Mouse (Mus musculus): ENCODE data around the gene Slc15a4. TPM values are rescaled to one million over a fixed set of nuclear protein-coding genes. Genes with fewer than 3 reads are reported as not detected.

The Slc15a4 gene
- polyA plus RNA-seq, 1 experiment from 2014 or later = 20.6 TPM

- no peak overlapping the region for H3K4me2 ChIP-seq
- no peaks in the 10 kb centered on the region for H3K4me1 ChIP-seq
- no peaks in the 10 kb centered on the region for H3K9me3 ChIP-seq
- no peak overlapping the region for H3K4me3 ChIP-seq (replicated peaks)
- ATAC-seq (ENCODE audit: insufficient read depth, low FRiP score, low read depth) = no peak
- WGBS = 74% methylated on average over 5 of the region's 5 CpGs
- no peaks in the 10 kb centered on the region for H3K27me3 ChIP-seq (replicated peaks)
- H3K9ac ChIP-seq = no peak overlapping the region
- peaks cover 34% of the 10 kb centered on the region for H3K36me3 ChIP-seq
- no peak overlapping the region for H3K27ac ChIP-seq
Observed at GRCm38 (mm10) chr5:127592406-127592805, 40.3 kb downstream of the Slc15a4 start.

GRCm38 (mm10) chr5:127587854-127588253 lies 44.8 kb downstream of the Slc15a4 start:
- H3K9me3 ChIP-seq = no peaks in the 10 kb centered on the region
- H3K9ac ChIP-seq = no peak overlapping the region
- H3K36me3 ChIP-seq = no peaks in the 10 kb centered on the region
- H3K27me3 ChIP-seq (replicated peaks) = no peaks in the 10 kb centered on the region
- no peaks in the 10 kb centered on the region for H3K4me1 ChIP-seq
- no peak overlapping the region for H3K27ac ChIP-seq
- no peak overlapping the region for H3K4me3 ChIP-seq (replicated peaks)
- no peak for ATAC-seq (ENCODE audit: insufficient read depth, low FRiP score, low read depth)
- H3K4me2 ChIP-seq = no peak overlapping the region
- 66% methylated on average over 6 of the region's 6 CpGs for WGBS

GRCm38 (mm10) chr5:127583658-127584057 lies 49.0 kb downstream of the Slc15a4 start:
- H3K27ac ChIP-seq = no peak overlapping the region
- no peaks in the 10 kb centered on the region for H3K36me3 ChIP-seq
- no peaks in the 10 kb centered on the region for H3K27me3 ChIP-seq (replicated peaks)
- 82% methylated on average over 8 of the region's 8 CpGs for WGBS
- no peaks in the 10 kb centered on the region for H3K4me1 ChIP-seq
- H3K9ac ChIP-seq = no peak overlapping the region
- H3K4me2 ChIP-seq = no peak overlapping the region
- no peak overlapping the region for H3K4me3 ChIP-seq (replicated peaks)
- H3K9me3 ChIP-seq = no peaks in the 10 kb centered on the region
- no peak for ATAC-seq (ENCODE audit: insufficient read depth, low FRiP score, low read depth)

- no peaks in the 10 kb centered on the region for H3K4me1 ChIP-seq
Observed at GRCm38 (mm10) chr5:127577419-127577818, 55.3 kb downstream of the Slc15a4 start.

DNA sequence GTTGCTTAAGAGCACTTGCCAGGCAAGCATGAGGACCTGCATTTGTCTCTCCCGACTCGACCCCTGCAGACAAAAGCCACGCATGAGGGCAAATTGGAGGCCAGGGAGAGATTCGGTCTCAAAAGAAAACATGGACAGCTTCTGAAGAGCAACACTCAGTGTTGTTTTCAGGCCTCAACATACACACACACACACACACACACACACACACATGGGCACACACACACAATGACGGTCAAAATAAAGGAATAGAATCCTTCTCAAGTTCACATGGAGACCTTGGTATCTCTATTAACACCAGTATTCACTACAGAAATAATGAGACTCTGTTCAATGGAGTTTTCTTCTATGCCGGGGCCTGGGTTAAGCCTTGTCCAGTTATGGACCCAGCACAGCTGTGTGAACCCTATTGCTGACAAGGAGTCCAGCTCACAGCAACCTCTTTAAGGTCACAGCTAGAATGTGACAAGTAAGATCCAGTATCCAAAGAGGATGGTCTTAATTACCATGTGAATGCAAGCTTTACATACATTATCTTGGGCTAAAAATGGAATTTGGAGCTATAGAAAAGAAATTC lies 65.4 kb downstream of the Slc15a4 start:
- Histone ChIP-seq H3K36me3 (no peaks in the 10 kb centered on the region), H3K27ac (no peak overlapping the region), H3K9ac (no peak overlapping the region), H3K4me1 (no peaks in the 10 kb centered on the region), H3K4me3 (replicated peaks) (no peak overlapping the region), H3K4me2 (no peak overlapping the region), H3K9me3 (no peaks in the 10 kb centered on the region), H3K27me3 (replicated peaks) (no peaks in the 10 kb centered on the region)
- WGBS = 83% methylated on average over 6 of the region's 6 CpGs
- no peak for ATAC-seq (ENCODE audit: insufficient read depth, low FRiP score, low read depth)

More at GRCm38 (mm10) chr5:127577419-127577818, 55.3 kb downstream of the Slc15a4 start:
- H3K27ac ChIP-seq = no peak overlapping the region
- no peaks in the 10 kb centered on the region for H3K9me3 ChIP-seq
- H3K9ac ChIP-seq = no peak overlapping the region
- no peaks in the 10 kb centered on the region for H3K36me3 ChIP-seq
- no peak overlapping the region for H3K4me2 ChIP-seq
- no peak overlapping the region for H3K4me3 ChIP-seq (replicated peaks)
- WGBS = 53% methylated on average over 8 of the region's 8 CpGs
- no peak for ATAC-seq (ENCODE audit: insufficient read depth, low FRiP score, low read depth)
- H3K27me3 ChIP-seq (replicated peaks) = no peaks in the 10 kb centered on the region

GRCm38 (mm10) chr5:127561086-127561485 lies 71.6 kb downstream of the Slc15a4 start:
- H3K36me3 ChIP-seq = no peaks in the 10 kb centered on the region
- H3K27me3 ChIP-seq (replicated peaks) = no peaks in the 10 kb centered on the region
- no peak for ATAC-seq (ENCODE audit: insufficient read depth, low FRiP score, low read depth)
- H3K9me3 ChIP-seq = no peaks in the 10 kb centered on the region
- no peak overlapping the region for H3K27ac ChIP-seq
- H3K4me3 ChIP-seq (replicated peaks) = no peak overlapping the region
- 85% methylated on average over 3 of the region's 3 CpGs for WGBS
- H3K4me1 ChIP-seq = no peaks in the 10 kb centered on the region
- H3K9ac ChIP-seq = no peak overlapping the region
- H3K4me2 ChIP-seq = no peak overlapping the region

DNA sequence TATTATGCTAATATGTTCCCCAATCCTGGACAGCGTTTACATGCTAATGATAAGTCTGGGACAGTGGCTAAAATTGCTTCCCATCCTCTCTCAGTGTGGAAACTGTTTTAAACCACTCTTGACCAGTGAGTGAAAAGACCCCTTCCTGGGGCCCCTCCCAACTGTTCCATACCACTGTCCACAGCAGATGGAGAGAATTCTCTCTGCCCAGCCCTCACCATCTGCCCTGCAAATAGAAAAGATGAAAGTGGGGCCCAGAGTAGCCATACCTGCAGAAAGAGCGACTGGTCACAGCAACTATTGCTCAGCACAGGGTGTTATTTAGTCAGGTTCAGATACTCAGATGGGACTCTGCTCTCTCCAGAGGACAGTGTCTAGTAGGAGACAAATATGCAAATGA lies 84.6 kb downstream of the Slc15a4 start:
- no peak overlapping the region for H3K27ac ChIP-seq
- H3K9me3 ChIP-seq = no peaks in the 10 kb centered on the region
- H3K4me3 ChIP-seq (replicated peaks) = no peak overlapping the region
- ATAC-seq (ENCODE audit: insufficient read depth, low FRiP score, low read depth) = no peak
- H3K9ac ChIP-seq = no peak overlapping the region
- H3K4me2 ChIP-seq = no peak overlapping the region
- 73% methylated on average over 2 of the region's 2 CpGs for WGBS
- no peaks in the 10 kb centered on the region for H3K36me3 ChIP-seq
- no peaks in the 10 kb centered on the region for H3K4me1 ChIP-seq
- H3K27me3 ChIP-seq (replicated peaks) = no peaks in the 10 kb centered on the region

- Histone ChIP-seq H3K36me3 (no peaks in the 10 kb centered on the region), H3K27ac (no peak overlapping the region), H3K4me3 (replicated peaks) (no peak overlapping the region), H3K9me3 (no peaks in the 10 kb centered on the region), H3K4me1 (no peaks in the 10 kb centered on the region), H3K27me3 (replicated peaks) (no peaks in the 10 kb centered on the region), H3K4me2 (no peak overlapping the region), H3K9ac (no peak overlapping the region)
- 87% methylated on average over 5 of the region's 5 CpGs for WGBS
- ATAC-seq (ENCODE audit: insufficient read depth, low FRiP score, low read depth) = no peak
Observed at GRCm38 (mm10) chr5:127546585-127546991, 86.1 kb downstream of the Slc15a4 start.

Other genes with a start within 250 kb of the Slc15a4 start
- 0.52 and 0.62 TPM in 2 replicates for gene Glt1d1, start 635 bp downstream of the Slc15a4 start, polyA plus RNA-seq (2015; fragmentation: Nextera tagmentation; extraction: Ambion mirVana)

Measured in stomach, embryonic 15.5 days (tissue).